Mouse (Mus musculus): Measurements from ENCODE around the gene Gbf1. TPM values are rescaled to one million over a fixed set of nuclear protein-coding genes. Genes with fewer than 3 reads are reported as not detected.
A peak's percentile ranks its signal among the peaks of the same experiment; 100 is the strongest.

Gene Gbf1
- polyA plus RNA-seq, 1 experiment: 51.5 TPM

GRCm38 (mm10) chr19:46313116-46313515, 160.8 kb downstream of the Gbf1 start:
- Histone ChIP-seq H3K4me3 (ENCODE audit: low read depth, low read length) (no peak overlapping the region), H3K36me3 (ENCODE audit: control insufficient read depth, insufficient read depth, low read length, poor library complexity, severe bottlenecking) (no peaks in the 10 kb centered on the region)

GRCm38 (mm10) chr19:46313591-46313990, 161.3 kb downstream of the Gbf1 start:
- Histone ChIP-seq H3K27me3 (ENCODE audit: control insufficient read depth, insufficient read depth, low read length, poor library complexity, severe bottlenecking) (peaks cover 9% of the 10 kb centered on the region), H3K9ac (ENCODE audit: low read depth, poor library complexity, severe bottlenecking) (no peak overlapping the region), H3K9me3 (replicated peaks; ENCODE audit: control insufficient read depth, insufficient read depth, low read length, poor library complexity, severe bottlenecking) (no peaks in the 10 kb centered on the region), H3K4me3 (ENCODE audit: low read depth, low read length) (no peak overlapping the region), H3K36me3 (ENCODE audit: control insufficient read depth, insufficient read depth, low read length, poor library complexity, severe bottlenecking) (no peaks in the 10 kb centered on the region), H3K4me1 (ENCODE audit: control insufficient read depth, insufficient read depth, low read length) (no peaks in the 10 kb centered on the region), H3K27ac (ENCODE audit: insufficient read depth, low read length) (no peak overlapping the region)
- TF ChIP-seq CTCF (IDR thresholded peaks at IDR 0.05; ENCODE audit: low read depth, low read length) (no peak), POLR2A (IDR thresholded peaks at IDR 0.05; ENCODE audit: insufficient read depth, low read length) (no peak), EP300 (IDR thresholded peaks at IDR 0.05; ENCODE audit: insufficient read depth, low read depth, low read length) (no peak)

More at GRCm38 (mm10) chr19:46313116-46313515, 160.8 kb downstream of the Gbf1 start:
- H3K9ac ChIP-seq (ENCODE audit: low read depth, poor library complexity, severe bottlenecking): no peak overlapping the region
- H3K9me3 ChIP-seq (replicated peaks; ENCODE audit: control insufficient read depth, insufficient read depth, low read length, poor library complexity, severe bottlenecking): no peaks in the 10 kb centered on the region
- TF ChIP-seq EP300 (IDR thresholded peaks at IDR 0.05; ENCODE audit: insufficient read depth, low read depth, low read length): no peak
- TF ChIP-seq CTCF (IDR thresholded peaks at IDR 0.05; ENCODE audit: low read depth, low read length): no peak
- no peak for TF ChIP-seq POLR2A (IDR thresholded peaks at IDR 0.05; ENCODE audit: insufficient read depth, low read length)
- no peak overlapping the region for H3K27ac ChIP-seq (ENCODE audit: insufficient read depth, low read length)
- no peaks in the 10 kb centered on the region for H3K4me1 ChIP-seq (ENCODE audit: control insufficient read depth, insufficient read depth, low read length)
- H3K27me3 ChIP-seq (ENCODE audit: control insufficient read depth, insufficient read depth, low read length, poor library complexity, severe bottlenecking): peaks cover 9% of the 10 kb centered on the region

GRCm38 (mm10) chr19:46314151-46314601, 161.9 kb downstream of the Gbf1 start:
- H3K4me3 ChIP-seq (ENCODE audit: low read depth, low read length): peak overlapping the region; percentile 42

DNA sequence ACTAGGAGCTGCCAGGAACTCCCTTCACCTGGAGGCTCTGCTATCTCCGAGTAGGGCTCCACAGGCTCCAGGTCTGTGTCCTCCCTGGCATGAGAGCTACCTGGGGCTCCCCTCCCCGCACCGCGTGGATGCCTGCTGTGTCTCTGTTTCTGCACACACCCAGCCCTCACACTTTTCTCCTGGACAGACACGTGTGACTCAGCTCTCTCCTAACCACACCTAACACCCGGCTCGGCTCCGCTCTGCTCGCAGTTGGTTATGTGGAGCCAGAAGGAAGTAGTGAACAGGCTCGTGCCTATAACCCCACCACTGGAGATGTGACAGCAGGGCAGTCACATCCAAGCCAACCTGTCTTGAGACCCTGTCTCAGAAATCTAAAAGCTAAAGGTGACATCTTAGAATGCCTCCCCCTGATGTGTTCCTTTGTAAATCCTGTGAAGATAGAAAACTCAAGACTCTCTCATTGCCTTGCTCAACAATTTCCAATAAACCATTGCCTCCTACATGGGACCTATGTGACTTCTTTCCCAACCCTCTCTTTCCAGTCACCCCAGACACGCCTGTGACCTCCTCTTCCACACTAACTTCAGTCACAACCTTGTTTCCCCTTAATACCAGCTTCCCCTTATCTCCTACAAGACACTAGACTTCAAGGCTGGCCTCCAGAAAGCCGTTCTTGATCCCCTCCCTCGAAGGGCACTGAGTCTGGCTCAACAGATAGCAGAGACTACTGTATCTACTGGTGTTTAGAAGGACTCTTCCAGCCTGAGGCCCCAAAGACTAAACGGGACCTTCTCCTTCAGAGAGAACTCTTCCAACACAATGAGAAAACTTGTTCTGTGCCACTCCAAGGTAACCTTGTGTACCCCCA, 162.8 kb downstream of the Gbf1 start:
- TF ChIP-seq CTCF (IDR thresholded peaks at IDR 0.05; ENCODE audit: low read depth, low read length) (no peak), EP300 (IDR thresholded peaks at IDR 0.05; ENCODE audit: insufficient read depth, low read depth, low read length) (no peak), POLR2A (IDR thresholded peaks at IDR 0.05; ENCODE audit: insufficient read depth, low read length) (no peak)
- no peaks in the 10 kb centered on the region for H3K9me3 ChIP-seq (replicated peaks; ENCODE audit: control insufficient read depth, insufficient read depth, low read length, poor library complexity, severe bottlenecking)
- no peak overlapping the region for H3K9ac ChIP-seq (ENCODE audit: low read depth, poor library complexity, severe bottlenecking)
- H3K27ac ChIP-seq (ENCODE audit: insufficient read depth, low read length): no peak overlapping the region
- peaks cover 9% of the 10 kb centered on the region for H3K27me3 ChIP-seq (ENCODE audit: control insufficient read depth, insufficient read depth, low read length, poor library complexity, severe bottlenecking)
- no peaks in the 10 kb centered on the region for H3K4me1 ChIP-seq (ENCODE audit: control insufficient read depth, insufficient read depth, low read length)
- no peaks in the 10 kb centered on the region for H3K36me3 ChIP-seq (ENCODE audit: control insufficient read depth, insufficient read depth, low read length, poor library complexity, severe bottlenecking)
- no peak overlapping the region for H3K4me3 ChIP-seq (ENCODE audit: low read depth, low read length)

More at GRCm38 (mm10) chr19:46314151-46314601, 161.9 kb downstream of the Gbf1 start:
- H3K4me1 ChIP-seq (ENCODE audit: control insufficient read depth, insufficient read depth, low read length): no peaks in the 10 kb centered on the region
- no peaks in the 10 kb centered on the region for H3K9me3 ChIP-seq (replicated peaks; ENCODE audit: control insufficient read depth, insufficient read depth, low read length, poor library complexity, severe bottlenecking)
- peaks cover 9% of the 10 kb centered on the region for H3K27me3 ChIP-seq (ENCODE audit: control insufficient read depth, insufficient read depth, low read length, poor library complexity, severe bottlenecking)
- no peak overlapping the region for H3K9ac ChIP-seq (ENCODE audit: low read depth, poor library complexity, severe bottlenecking)
- no peak overlapping the region for H3K27ac ChIP-seq (ENCODE audit: insufficient read depth, low read length)
- TF ChIP-seq POLR2A (IDR thresholded peaks at IDR 0.05; ENCODE audit: insufficient read depth, low read length) (no peak), CTCF (IDR thresholded peaks at IDR 0.05; ENCODE audit: low read depth, low read length) (no peak), EP300 (IDR thresholded peaks at IDR 0.05; ENCODE audit: insufficient read depth, low read depth, low read length) (no peak)
- H3K36me3 ChIP-seq (ENCODE audit: control insufficient read depth, insufficient read depth, low read length, poor library complexity, severe bottlenecking): no peaks in the 10 kb centered on the region

DNA sequence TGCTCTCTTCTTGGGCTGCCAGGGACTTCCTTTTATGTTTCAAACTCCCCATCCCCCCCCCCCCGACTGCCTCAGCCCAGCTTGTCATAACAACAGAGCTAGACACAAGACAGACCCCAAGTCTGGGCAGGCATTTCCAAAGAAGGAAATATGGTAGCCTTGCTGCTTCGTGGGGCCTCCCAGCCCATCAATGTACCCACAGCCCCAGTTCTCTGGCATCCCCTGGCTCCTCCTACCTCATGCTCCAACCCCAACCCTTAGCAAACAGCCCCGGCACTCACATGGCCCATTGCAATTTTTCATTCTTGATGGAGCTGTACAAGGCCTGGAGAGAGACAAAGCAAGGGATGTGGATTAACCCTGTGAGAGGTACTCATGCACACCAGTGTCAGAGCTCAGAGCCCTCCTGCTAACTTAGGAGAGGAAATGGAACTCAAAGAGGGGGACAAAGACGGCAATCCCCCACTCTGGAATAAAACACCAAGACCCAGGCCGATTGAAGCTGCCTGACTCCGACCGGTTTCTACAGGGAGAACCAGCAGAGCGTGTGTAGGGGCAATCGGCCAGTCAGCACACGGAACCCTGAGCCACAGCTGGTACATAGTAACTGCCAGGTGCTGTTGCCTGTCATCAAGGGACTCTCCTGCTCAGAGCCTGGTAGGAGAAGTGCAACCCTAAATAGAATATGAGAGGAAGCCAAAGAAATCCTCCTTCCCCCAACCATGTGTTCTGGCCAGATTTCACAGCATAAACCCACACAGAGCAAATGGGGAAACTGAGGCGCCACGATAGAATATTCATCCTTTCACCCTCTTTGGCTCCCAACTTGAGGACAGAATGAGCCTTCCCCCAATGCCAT, 163.7 kb downstream of the Gbf1 start:
- no peak for TF ChIP-seq CTCF (IDR thresholded peaks at IDR 0.05; ENCODE audit: low read depth, low read length)
- Histone ChIP-seq H3K27me3 (ENCODE audit: control insufficient read depth, insufficient read depth, low read length, poor library complexity, severe bottlenecking) (peaks cover 9% of the 10 kb centered on the region), H3K4me3 (ENCODE audit: low read depth, low read length) (no peak overlapping the region), H3K9me3 (replicated peaks; ENCODE audit: control insufficient read depth, insufficient read depth, low read length, poor library complexity, severe bottlenecking) (no peaks in the 10 kb centered on the region), H3K36me3 (ENCODE audit: control insufficient read depth, insufficient read depth, low read length, poor library complexity, severe bottlenecking) (no peaks in the 10 kb centered on the region), H3K9ac (ENCODE audit: low read depth, poor library complexity, severe bottlenecking) (no peak overlapping the region), H3K4me1 (ENCODE audit: control insufficient read depth, insufficient read depth, low read length) (no peaks in the 10 kb centered on the region), H3K27ac (ENCODE audit: insufficient read depth, low read length) (no peak overlapping the region)

All from ES-Bruce4 (cell line).